Mouse (Mus musculus): Measurements from ENCODE around the gene Mycbp2. TPM values are rescaled to one million over a fixed set of nuclear protein-coding genes. Genes with fewer than 3 reads are reported as not detected.

Mycbp2 gene
- total and polyA plus RNA-seq, 3 experiments, result 25.9 to 60.1 (median 29.5) TPM

DNA sequence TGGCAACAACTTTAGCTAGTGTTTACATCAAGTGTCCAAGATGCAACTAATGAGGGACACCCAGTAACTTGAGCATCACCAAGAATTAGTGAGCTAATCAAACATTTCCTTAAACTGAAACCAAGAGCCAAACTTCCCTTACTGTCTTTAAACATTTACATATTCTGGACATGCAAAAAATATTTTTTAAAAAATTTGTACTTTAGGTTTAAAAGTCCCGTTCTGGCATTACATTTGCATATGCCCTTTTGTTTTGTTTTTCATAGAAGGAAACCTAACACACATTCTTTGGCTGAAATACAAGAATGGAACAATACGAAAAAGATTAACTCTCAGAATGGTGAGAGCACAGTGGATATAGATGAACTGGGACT, 248.4 kb downstream of the Mycbp2 start:
- no peaks in the 10 kb centered on the region for H3K27me3 ChIP-seq (replicated peaks)
- peak; percentile 12 for DNase-seq (ENCODE audit: extremely low read depth)
- peaks cover 39% of the 10 kb centered on the region for H3K79me2 ChIP-seq (replicated peaks; ENCODE audit: control insufficient read depth, extremely low read depth, insufficient read depth, poor library complexity, severe bottlenecking)
- no peak for TF ChIP-seq CHD1 (IDR thresholded peaks at IDR 0.05; ENCODE audit: low read depth, low read length)
- no peak for TF ChIP-seq USF1 (IDR thresholded peaks at IDR 0.05; ENCODE audit: low read depth, low read length)
- no peak for TF ChIP-seq MYC (IDR thresholded peaks at IDR 0.05; ENCODE audit: low read depth, low read length)
- no peak for TF ChIP-seq BHLHE40 (IDR thresholded peaks at IDR 0.05; ENCODE audit: low read depth, low read length)
- no peak for TF ChIP-seq RAD21 (IDR thresholded peaks at IDR 0.05; ENCODE audit: low read depth, low read length)
- no peak for TF ChIP-seq MXI1 (IDR thresholded peaks at IDR 0.05; ENCODE audit: low read depth, low read length)
- TF ChIP-seq KAT2A (IDR thresholded peaks at IDR 0.05; ENCODE audit: insufficient replicate concordance, low read length), result no peak
- TF ChIP-seq NELFE (IDR thresholded peaks at IDR 0.05; ENCODE audit: low read depth, low read length), result no peak
- TF ChIP-seq MAFK (IDR thresholded peaks at IDR 0.05; ENCODE audit: insufficient replicate concordance, low read length), result no peak
- TF ChIP-seq HCFC1 (IDR thresholded peaks at IDR 0.05; ENCODE audit: low read depth, low read length), result no peak
- no peak for TF ChIP-seq POLR2A (IDR thresholded peaks at IDR 0.05; ENCODE audit: low read depth, low read length)
- no peak for TF ChIP-seq TBP (conservative IDR thresholded peaks at IDR 0.05; ENCODE audit: low read depth, low read length)
- no peak for TF ChIP-seq ELF1 (IDR thresholded peaks at IDR 0.05; ENCODE audit: low read depth, low read length)
- no peak for TF ChIP-seq USF2 (conservative IDR thresholded peaks at IDR 0.05; ENCODE audit: low read depth, low read length)
- no peak for TF ChIP-seq IRF4 (IDR thresholded peaks at IDR 0.05; ENCODE audit: low read depth, low read length)
- H3K36me3 ChIP-seq (replicated peaks in 1 of 2; ENCODE audit: control insufficient read depth in 1 of 2, insufficient read depth in 1 of 2, low read length in 1 of 2), result peaks cover 15 to 34% of the 10 kb centered on the region in 2 experiments
- peak overlapping the region; percentile 83 to 93 (median 92) for H3K4me3 ChIP-seq (replicated peaks in 1 of 3; ENCODE audit: low read depth in 2 of 3, low read length in 2 of 3, poor library complexity in 1 of 3)
- H3K9ac ChIP-seq (ENCODE audit: insufficient read depth, low read depth), result peak overlapping the region; percentile 95
- dilution Hi-C loops (cut with MboI; ENCODE audit: extremely low pct_ligation_motif_present, extremely low pct_unique_long_range_greater_than_20kb, low sequenced_read_pairs) (no loop called here), in situ Hi-C loops (cut with MboI; ENCODE audit: low pct_ligation_motif_present, low pct_unique_long_range_greater_than_20kb, low sequenced_read_pairs) (no loop called here)
- no peaks in the 10 kb centered on the region for H3K9me3 ChIP-seq (replicated peaks; ENCODE audit: low read length)
- peak overlapping the region; percentile 98 for H3K4me2 ChIP-seq (ENCODE audit: insufficient read depth, low read depth, poor library complexity, severe bottlenecking)
- peaks cover 7 to 47% of the 10 kb centered on the region in 2 experiments; a peak in 3 of 4 replicates for H3K4me1 ChIP-seq (ENCODE audit: control insufficient read depth in 1 of 2, insufficient read depth in 2 of 2)
- H3K27ac ChIP-seq (ENCODE audit: insufficient read depth, low read depth), result no peak overlapping the region

DNA sequence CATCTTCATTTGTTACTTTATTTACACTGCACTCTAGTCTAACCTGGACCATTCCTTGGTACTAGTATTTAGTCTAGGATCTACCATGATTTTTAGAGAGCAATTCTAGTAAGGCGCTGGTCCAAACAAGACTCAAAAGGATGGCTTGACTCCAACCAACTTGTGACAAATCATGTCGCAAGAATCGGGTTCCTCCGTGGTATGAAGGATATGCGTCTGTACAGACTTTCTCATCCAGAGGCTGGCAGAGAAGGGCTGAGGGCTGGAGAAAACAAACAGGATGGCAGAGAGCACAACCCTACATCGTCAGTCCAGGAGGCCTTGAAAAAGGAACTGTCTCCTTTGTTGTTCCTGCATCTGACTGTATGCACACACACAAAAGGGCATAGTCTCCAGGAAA, 250.0 kb downstream of the Mycbp2 start:
- in situ Hi-C loops (cut with MboI; ENCODE audit: low pct_ligation_motif_present, low pct_unique_long_range_greater_than_20kb, low sequenced_read_pairs), result no loop called here
- Histone ChIP-seq H3K27me3 (replicated peaks) (no peaks in the 10 kb centered on the region), H3K9ac (ENCODE audit: insufficient read depth, low read depth) (no peak overlapping the region), H3K4me2 (ENCODE audit: insufficient read depth, low read depth, poor library complexity, severe bottlenecking) (no peak overlapping the region), H3K79me2 (replicated peaks; ENCODE audit: control insufficient read depth, extremely low read depth, insufficient read depth, poor library complexity, severe bottlenecking) (peaks cover 44% of the 10 kb centered on the region), H3K36me3 (replicated peaks in 1 of 2; ENCODE audit: control insufficient read depth in 1 of 2, insufficient read depth in 1 of 2, low read length in 1 of 2) (peaks cover 21 to 48% of the 10 kb centered on the region in 2 experiments), H3K4me1 (ENCODE audit: control insufficient read depth in 1 of 2, insufficient read depth in 2 of 2) (peaks cover 0 to 39% of the 10 kb centered on the region in 2 experiments; a peak in 2 of 4 replicates), H3K27ac (ENCODE audit: insufficient read depth, low read depth) (no peak overlapping the region), H3K4me3 (replicated peaks in 1 of 3; ENCODE audit: low read depth in 2 of 3, low read length in 2 of 3, poor library complexity in 1 of 3) (no peak overlapping the region), H3K9me3 (replicated peaks; ENCODE audit: low read length) (no peaks in the 10 kb centered on the region)
- dilution Hi-C loops (cut with MboI; ENCODE audit: extremely low pct_ligation_motif_present, extremely low pct_unique_long_range_greater_than_20kb, low sequenced_read_pairs), result no loop called here
- DNase-seq (ENCODE audit: extremely low read depth), result no peak
- no peak for TF ChIP-seq POLR2AphosphoS2 (IDR thresholded peaks at IDR 0.05; ENCODE audit: low read depth, low read length)
- TF ChIP-seq CHD1 (IDR thresholded peaks at IDR 0.05; ENCODE audit: low read depth, low read length), result no peak
- TF ChIP-seq JUND (conservative IDR thresholded peaks at IDR 0.05; ENCODE audit: low read depth, low read length), result no peak
- TF ChIP-seq KAT2A (IDR thresholded peaks at IDR 0.05; ENCODE audit: insufficient replicate concordance, low read length), result no peak
- TF ChIP-seq MAX (IDR thresholded peaks at IDR 0.05; ENCODE audit: low read length), result no peak
- TF ChIP-seq POLR2A (IDR thresholded peaks at IDR 0.05; ENCODE audit: low read depth, low read length), result no peak
- TF ChIP-seq CTCF (conservative IDR thresholded peaks at IDR 0.05 in 1 of 2, IDR thresholded peaks at IDR 0.05 in 1 of 2; ENCODE audit: low read depth in 2 of 2, low read length in 2 of 2), result no peak
- no peak for TF ChIP-seq ZKSCAN1 (IDR thresholded peaks at IDR 0.05; ENCODE audit: borderline replicate concordance, low read depth, low read length)
- TF ChIP-seq MEF2A (IDR thresholded peaks at IDR 0.05; ENCODE audit: borderline replicate concordance, low read depth, low read length), result no peak
- no peak for TF ChIP-seq TBP (conservative IDR thresholded peaks at IDR 0.05; ENCODE audit: low read depth, low read length)
- TF ChIP-seq MAFK (IDR thresholded peaks at IDR 0.05; ENCODE audit: insufficient replicate concordance, low read length), result no peak

Measured in CH12.LX (cell line).